Comparison of ENCODE assay signal across 14 mouse cellular contexts in genomic region chr13:103660248-103660996, GRCm38 (mm10).
DNase-seq lines count a peak whose midpoint lies in the region; ATAC-seq and TF ChIP-seq lines count a peak whose summit lies in the region.
"Had no signal": no experiment of that assay in that cellular context is flagged by ENCODE, and none has a peak within 500 bp of the region (broad histone marks: within the 10 kb centered on the region; RNA-seq: fewer than 3 reads in every experiment).

No protein-coding gene starts in this region.

- no peak overlapping the region for H3K9ac ChIP-seq in hindbrain, embryonic 13.5 days
- H3K9ac ChIP-seq in midbrain, postnatal 0 days (replicated peaks; ENCODE audit: low read length, poor library complexity, severe bottlenecking): no peak overlapping the region
- no peak overlapping the region for H3K9ac ChIP-seq in neural tube, embryonic 11.5 days (ENCODE audit: low read length)
- H3K9ac ChIP-seq: limb, embryonic 12.5 days; liver, postnatal 0 days had no signal

- TF ChIP-seq POLR2A in lung, adult 2 months (IDR thresholded peaks at IDR 0.05; ENCODE audit: borderline replicate concordance, extremely low read depth, low read depth, low read length): no peak

- H3K9me3 ChIP-seq in hindbrain, embryonic 10.5 days: no peaks in the 10 kb centered on the region
- no peaks in the 10 kb centered on the region for H3K9me3 ChIP-seq in hindbrain, embryonic 13.5 days
- H3K9me3 ChIP-seq in midbrain, embryonic 10.5 days (replicated peaks): no peaks in the 10 kb centered on the region
- no peaks in the 10 kb centered on the region for H3K9me3 ChIP-seq in midbrain, postnatal 0 days (ENCODE audit: low read length)
- no peaks in the 10 kb centered on the region for H3K9me3 ChIP-seq in neural tube, embryonic 11.5 days (ENCODE audit: control insufficient read depth, low read length)
- H3K9me3 ChIP-seq: limb, embryonic 12.5 days had no signal

- ATAC-seq in hindbrain, embryonic 13.5 days (ENCODE audit: low FRiP score): no peak
- ATAC-seq in midbrain, postnatal 0 days (ENCODE audit: low FRiP score): no peak
- ATAC-seq in neural tube, embryonic 11.5 days (ENCODE audit: insufficient read depth, low FRiP score, low TSS enrichment): peak; percentile 79; the same call in 1 of the 2 replicates
- ATAC-seq: intestine, embryonic 16.5 days; liver, postnatal 0 days had no signal

- H3K27ac ChIP-seq in hindbrain, embryonic 10.5 days: no peak overlapping the region
- no peak overlapping the region for H3K27ac ChIP-seq in hindbrain, embryonic 13.5 days
- no peak overlapping the region for H3K27ac ChIP-seq in midbrain, embryonic 10.5 days (replicated peaks)
- H3K27ac ChIP-seq in midbrain, postnatal 0 days (ENCODE audit: low read depth, low read length): no peak overlapping the region
- H3K27ac ChIP-seq in neural tube, embryonic 11.5 days (ENCODE audit: low read depth, low read length): no peak overlapping the region
- H3K27ac ChIP-seq: limb, embryonic 12.5 days had no signal

- H3K4me1 ChIP-seq in hindbrain, embryonic 10.5 days (replicated peaks): peaks cover 24% of the 10 kb centered on the region
- H3K4me1 ChIP-seq in hindbrain, embryonic 13.5 days (replicated peaks): peaks cover 9% of the 10 kb centered on the region
- H3K4me1 ChIP-seq in midbrain, embryonic 10.5 days: peaks cover 19% of the 10 kb centered on the region
- no peaks in the 10 kb centered on the region for H3K4me1 ChIP-seq in midbrain, postnatal 0 days (ENCODE audit: insufficient read depth, low read length)
- peaks cover 7% of the 10 kb centered on the region for H3K4me1 ChIP-seq in neural tube, embryonic 11.5 days (ENCODE audit: control insufficient read depth, insufficient read depth, low read length)
- no peaks in the 10 kb centered on the region for H3K4me1 ChIP-seq in lung, adult 2 months (ENCODE audit: control insufficient read depth, insufficient read depth, low read length)

- DNase-seq in hindbrain, embryonic 10.5 days (ENCODE audit: low spot score): peak; percentile 27
- DNase-seq in midbrain, embryonic 10.5 days (ENCODE audit: low spot score): peak; percentile 21
- no peak for DNase-seq in midbrain, postnatal 0 days (ENCODE audit: low spot score)
- peak; percentile 47 for DNase-seq in embryo, embryonic 11 days
- peak; percentile 42 for DNase-seq in neural tube, embryonic 11.5 days (ENCODE audit: low spot score)
- DNase-seq in lung, adult 2 months: no peak
- no peak for DNase-seq in left cerebral cortex, adult 9 months (ENCODE audit: low spot score in 2 of 2)
- DNase-seq: cerebellum, adult 8-10 months; gastrocnemius, postnatal 10 days; liver, postnatal 0 days; lung, postnatal 4 days had no signal

- WGBS in hindbrain, embryonic 10.5 days: 19% methylated on average over 11 of the region's 11 CpGs
- WGBS in hindbrain, embryonic 13.5 days: 14% methylated on average over 11 of the region's 11 CpGs
- 22% methylated on average over 11 of the region's 11 CpGs for WGBS in midbrain, embryonic 10.5 days
- WGBS in midbrain, postnatal 0 days: 24% methylated on average over 11 of the region's 11 CpGs
- WGBS in neural tube, embryonic 11.5 days: 12% methylated on average over 11 of the region's 11 CpGs
- 42% methylated on average over 11 of the region's 11 CpGs for WGBS in lung, adult 2 months

- no peaks in the 10 kb centered on the region for H3K27me3 ChIP-seq in hindbrain, embryonic 10.5 days (ENCODE audit: insufficient read depth, poor library complexity, severe bottlenecking)
- 0 out of 2 replicates have a peak, but pooled peaks cover 2% of the 10 kb centered on the region for H3K27me3 ChIP-seq in hindbrain, embryonic 13.5 days
- H3K27me3 ChIP-seq in midbrain, embryonic 10.5 days (ENCODE audit: low read depth, poor library complexity, severe bottlenecking): peaks cover 6% of the 10 kb centered on the region
- H3K27me3 ChIP-seq in midbrain, postnatal 0 days (ENCODE audit: insufficient read depth, low read length): no peaks in the 10 kb centered on the region
- no peaks in the 10 kb centered on the region for H3K27me3 ChIP-seq in neural tube, embryonic 11.5 days (ENCODE audit: control insufficient read depth, insufficient read depth, low read length)
- H3K27me3 ChIP-seq: limb, embryonic 12.5 days had no signal

- H3K4me2 ChIP-seq in hindbrain, embryonic 13.5 days: no peak overlapping the region
- no peak overlapping the region for H3K4me2 ChIP-seq in midbrain, postnatal 0 days (ENCODE audit: low read depth, low read length, poor library complexity, severe bottlenecking)
- no peak overlapping the region for H3K4me2 ChIP-seq in neural tube, embryonic 11.5 days (ENCODE audit: low read depth)
- H3K4me2 ChIP-seq: limb, embryonic 12.5 days had no signal

- H3K4me3 ChIP-seq in hindbrain, embryonic 10.5 days: no peak overlapping the region
- no peak overlapping the region for H3K4me3 ChIP-seq in hindbrain, embryonic 13.5 days
- no peak overlapping the region for H3K4me3 ChIP-seq in midbrain, embryonic 10.5 days
- H3K4me3 ChIP-seq in midbrain, postnatal 0 days (ENCODE audit: low read depth, low read length): no peak overlapping the region
- H3K4me3 ChIP-seq in neural tube, embryonic 11.5 days (ENCODE audit: low read depth, low read length): no peak overlapping the region
- no peak overlapping the region for H3K4me3 ChIP-seq in lung, adult 2 months (replicated peaks; ENCODE audit: extremely low read depth, low read depth, low read length)
- H3K4me3 ChIP-seq: limb, embryonic 12.5 days had no signal

- no peak for TF ChIP-seq CTCF in midbrain, postnatal 0 days (IDR thresholded peaks at IDR 0.05)
- no peak for TF ChIP-seq CTCF in lung, adult 2 months (IDR thresholded peaks at IDR 0.05; ENCODE audit: insufficient read depth, low read length)

- H3K36me3 ChIP-seq in hindbrain, embryonic 10.5 days: no peaks in the 10 kb centered on the region
- no peaks in the 10 kb centered on the region for H3K36me3 ChIP-seq in hindbrain, embryonic 13.5 days
- H3K36me3 ChIP-seq in midbrain, embryonic 10.5 days: no peaks in the 10 kb centered on the region
- no peaks in the 10 kb centered on the region for H3K36me3 ChIP-seq in midbrain, postnatal 0 days (ENCODE audit: insufficient read depth, low read length)
- no peaks in the 10 kb centered on the region for H3K36me3 ChIP-seq in neural tube, embryonic 11.5 days (ENCODE audit: control insufficient read depth, insufficient read depth, low read length)
- H3K36me3 ChIP-seq: limb, embryonic 12.5 days had no signal

Comparison
In these comparisons a context has a peak if more than half of its experiments do, and no peak if none do; other contexts are left out.
1. DNase-seq: peak in hindbrain, embryonic 10.5 days (single experiment), midbrain, embryonic 10.5 days (single experiment), embryo, embryonic 11 days (single experiment) and neural tube, embryonic 11.5 days (single experiment); none in midbrain, postnatal 0 days (single experiment), lung, adult 2 months (single experiment) and left cerebral cortex, adult 9 months (0 of 2).